Mouse (Mus musculus) adipocyte (in vitro differentiated cells): ENCODE measurements at regions not wholly inside any gene's neighbourhood (a gene's known extent, or its start where the extent isn't known, plus 50 kb on each side); places are given as distances from the start of the nearest gene placed in this dataset.

Experiments
- DNase-seq: peaks from one replicate; pipeline ENCODE4 v3.0.0-alpha.2; 2016; ENCODE audit warnings: low spot score

- no peak for DNase-seq
Observed at GRCm38 (mm10) chr8:107642241-107642640, 54.0 kb upstream of the Psmd7 start.

DNA sequence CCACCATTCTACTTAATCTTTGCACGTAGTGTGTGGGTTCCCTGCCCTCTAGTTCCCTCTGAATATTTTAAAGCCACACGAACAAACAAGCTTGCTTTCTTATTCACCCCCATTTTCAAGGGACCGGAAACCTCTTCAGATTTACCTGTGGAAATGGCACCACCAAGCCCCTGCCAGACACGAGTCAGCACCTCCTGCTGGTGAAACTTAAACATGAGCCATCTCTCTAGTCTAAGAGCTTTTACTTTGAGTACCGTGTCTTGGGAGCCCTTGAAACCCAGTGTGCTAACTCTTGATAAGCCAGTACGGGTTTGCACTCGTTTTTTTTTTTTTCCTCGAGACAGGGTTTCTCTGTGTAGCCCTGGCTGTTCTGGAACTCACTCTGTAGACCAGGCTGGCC is 59.7 kb upstream of the Psmd7 start:
- no peak for DNase-seq

DNA sequence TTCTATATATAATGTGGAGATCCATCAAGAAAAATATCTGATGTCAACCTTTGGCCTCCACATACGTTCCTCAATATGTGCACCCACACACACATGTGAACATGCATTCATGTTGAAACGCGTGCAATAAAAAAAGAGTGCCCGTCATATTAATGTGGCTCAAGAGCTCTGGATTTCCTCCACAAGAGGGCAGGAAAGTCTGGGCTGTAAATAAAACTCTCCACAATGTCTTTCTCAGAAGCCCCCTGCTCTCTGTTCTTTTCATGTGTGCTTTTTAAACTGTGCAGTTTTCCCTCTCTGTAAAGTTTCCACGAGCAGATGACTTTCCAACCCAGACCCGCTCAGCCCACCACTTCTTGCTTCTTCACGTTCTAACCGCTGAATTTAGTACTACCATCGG is 62.0 kb upstream of the Psmd7 start:
- no peak for DNase-seq

- no peak for DNase-seq
Observed at GRCm38 (mm10) chr8:107651424-107651823, 63.2 kb upstream of the Psmd7 start.

GRCm38 (mm10) chr8:107652226-107652625 is 64.0 kb upstream of the Psmd7 start:
- DNase-seq: no peak

- DNase-seq: no peak
Observed at GRCm38 (mm10) chr8:107653711-107654110, 65.4 kb upstream of the Psmd7 start.

DNA sequence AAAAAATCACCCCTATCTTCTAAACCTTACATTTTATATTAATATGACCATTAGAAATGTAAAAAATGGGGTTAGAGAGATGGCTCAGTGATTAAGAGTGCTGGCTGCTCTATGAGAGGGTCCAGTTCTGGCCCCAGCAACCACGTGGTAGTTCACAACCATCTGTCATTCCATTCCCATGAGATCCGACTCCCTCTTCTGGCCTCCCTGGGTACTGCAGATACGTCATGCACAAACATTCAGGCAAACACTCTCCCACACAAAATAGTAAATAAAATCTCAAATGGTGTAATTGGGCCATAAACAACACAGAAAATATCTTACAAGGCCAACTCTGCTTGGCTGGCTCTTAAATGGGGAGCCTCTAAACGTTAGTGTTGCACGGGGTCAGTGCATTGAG is 68.4 kb upstream of the Psmd7 start:
- DNase-seq: no peak

GRCm38 (mm10) chr8:107657741-107658140 is 69.5 kb upstream of the Psmd7 start:
- DNase-seq: no peak

GRCm38 (mm10) chr8:107658386-107658785 is 70.1 kb upstream of the Psmd7 start:
- no peak for DNase-seq

GRCm38 (mm10) chr8:107660624-107661023 is 72.4 kb upstream of the Psmd7 start:
- no peak for DNase-seq

- no peak for DNase-seq
Observed at GRCm38 (mm10) chr8:107669608-107670007, 81.3 kb upstream of the Psmd7 start.

DNA sequence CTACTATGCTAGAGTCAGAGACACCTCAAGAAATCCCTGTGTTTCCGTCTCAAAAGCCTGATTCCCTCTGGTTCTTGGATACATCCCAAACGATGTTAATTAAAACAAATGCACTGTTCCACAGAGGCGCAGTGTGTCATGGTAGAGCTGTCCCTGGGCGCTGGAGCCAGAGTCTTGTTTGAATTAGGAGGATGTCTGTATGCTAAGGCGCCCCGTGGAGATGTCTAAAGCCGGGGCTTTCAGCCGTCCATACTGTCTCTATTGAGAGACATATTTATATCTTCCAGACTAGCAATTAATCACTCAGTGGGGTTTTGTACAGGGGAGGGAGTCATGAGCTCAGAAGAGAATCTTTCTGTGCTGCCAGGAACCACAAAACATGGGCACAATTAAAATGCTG is 83.2 kb upstream of the Psmd7 start:
- DNase-seq: no peak

DNA sequence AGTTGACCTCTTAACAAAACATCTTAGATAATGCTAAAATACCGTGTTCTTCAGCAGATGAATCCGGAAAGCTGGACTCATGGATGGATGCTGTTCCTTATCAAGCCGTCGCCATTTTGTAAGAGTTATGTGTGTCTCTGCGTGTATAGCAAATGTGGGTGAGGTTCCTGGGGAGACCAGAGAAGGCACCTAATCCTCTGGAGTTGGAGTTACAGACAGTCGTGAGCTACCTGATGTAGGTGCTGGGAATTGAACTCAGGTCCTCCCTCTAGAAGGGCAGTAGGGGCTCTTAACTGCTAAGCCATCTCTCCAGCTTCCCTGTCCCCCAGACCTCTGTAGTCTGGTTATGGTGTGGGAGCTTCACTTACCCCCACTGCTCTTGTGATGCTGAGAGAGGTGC is 84.4 kb upstream of the Psmd7 start:
- DNase-seq: no peak

DNA sequence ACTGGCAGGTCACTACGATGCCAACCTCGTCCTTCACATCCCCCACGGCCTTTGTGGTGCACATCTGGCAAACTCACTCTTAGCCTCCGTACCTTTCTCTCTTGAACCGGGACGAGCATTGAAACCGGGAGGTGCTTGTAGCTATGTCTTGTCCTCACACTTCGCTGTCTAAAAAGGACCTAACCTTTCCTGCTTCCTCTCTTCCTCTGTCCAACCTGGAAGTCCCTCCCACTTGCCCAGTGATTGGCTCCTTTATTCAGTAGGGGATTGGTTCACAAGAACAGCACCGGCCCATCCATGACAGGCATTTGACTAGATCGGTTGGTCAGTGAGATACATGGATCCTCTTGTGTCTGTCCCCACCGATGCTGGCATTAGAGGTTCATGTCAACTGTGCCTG is 93.8 kb upstream of the Psmd7 start:
- DNase-seq: no peak

GRCm38 (mm10) chr8:107684721-107685691 is 96.7 kb upstream of the Psmd7 start:
- no peak for DNase-seq

GRCm38 (mm10) chr8:107686936-107687335 is 98.7 kb upstream of the Psmd7 start:
- no peak for DNase-seq

- no peak for DNase-seq
Observed at GRCm38 (mm10) chr8:107687529-107687928, 99.3 kb upstream of the Psmd7 start.

- no peak for DNase-seq
Observed at GRCm38 (mm10) chr8:107689020-107689419, 100.8 kb upstream of the Psmd7 start.

GRCm38 (mm10) chr8:107691251-107691650 is 103.0 kb upstream of the Psmd7 start:
- no peak for DNase-seq

- DNase-seq: no peak
Observed at GRCm38 (mm10) chr8:107696384-107697346, 108.4 kb upstream of the Psmd7 start.

- no peak for DNase-seq
Observed at GRCm38 (mm10) chr8:107699307-107699706, 111.0 kb upstream of the Psmd7 start.

- DNase-seq: no peak
Observed at GRCm38 (mm10) chr8:107699759-107700158, 111.5 kb upstream of the Psmd7 start.

- no peak for DNase-seq
Observed at GRCm38 (mm10) chr8:107715901-107716300, 127.6 kb upstream of the Psmd7 start.
